Mouse (Mus musculus): ENCODE data around the gene Arhgef12.

Gene Arhgef12

DNA sequence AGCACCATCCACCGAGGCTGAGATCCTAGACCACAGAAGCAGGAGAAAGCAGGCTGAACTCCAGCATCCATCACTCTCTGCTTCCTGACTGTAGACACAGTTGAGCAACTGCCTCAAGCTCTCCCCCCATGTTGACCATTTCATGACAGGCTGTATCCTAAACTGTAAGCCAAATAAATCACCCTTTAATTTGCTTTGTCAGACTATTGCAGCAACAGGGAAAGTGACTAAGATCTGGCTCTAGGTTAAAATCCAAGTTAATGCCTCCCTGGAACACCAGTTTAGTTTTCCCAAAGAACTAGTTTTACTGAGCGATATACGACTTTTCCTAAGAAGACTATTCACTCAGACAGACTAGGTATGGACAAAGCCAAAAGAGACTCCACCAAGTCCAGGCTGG is 28.3 kb downstream of the Arhgef12 start:
- DNase-seq (ENCODE audit: low read depth, low spot score): no peak

- DNase-seq (ENCODE audit: low read depth, low spot score): no peak
Observed at GRCm38 (mm10) chr9:43076163-43076562, 30.9 kb downstream of the Arhgef12 start.

DNA sequence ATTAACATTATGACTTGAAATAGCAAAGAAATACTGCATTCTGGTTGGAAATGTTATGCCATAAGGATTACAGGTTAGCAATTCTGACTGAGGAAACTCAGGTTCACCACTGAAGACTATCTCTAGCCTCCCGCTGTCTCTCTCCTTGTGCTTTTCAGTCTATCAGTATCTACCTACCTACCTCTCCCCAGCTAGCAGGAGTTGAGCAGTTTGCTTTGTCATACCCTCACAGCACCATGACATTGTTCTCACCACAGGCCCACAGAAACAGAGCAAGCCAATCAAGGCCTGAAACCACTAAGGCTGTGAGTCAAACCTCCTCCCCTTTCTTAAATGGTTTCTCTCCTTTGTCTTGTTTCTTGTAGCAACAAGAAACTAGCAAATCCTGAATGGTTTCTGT is 32.4 kb downstream of the Arhgef12 start:
- DNase-seq (ENCODE audit: low read depth, low spot score): no peak

GRCm38 (mm10) chr9:43071741-43072140 is 35.3 kb downstream of the Arhgef12 start:
- no peak for DNase-seq (ENCODE audit: low read depth, low spot score)

DNA sequence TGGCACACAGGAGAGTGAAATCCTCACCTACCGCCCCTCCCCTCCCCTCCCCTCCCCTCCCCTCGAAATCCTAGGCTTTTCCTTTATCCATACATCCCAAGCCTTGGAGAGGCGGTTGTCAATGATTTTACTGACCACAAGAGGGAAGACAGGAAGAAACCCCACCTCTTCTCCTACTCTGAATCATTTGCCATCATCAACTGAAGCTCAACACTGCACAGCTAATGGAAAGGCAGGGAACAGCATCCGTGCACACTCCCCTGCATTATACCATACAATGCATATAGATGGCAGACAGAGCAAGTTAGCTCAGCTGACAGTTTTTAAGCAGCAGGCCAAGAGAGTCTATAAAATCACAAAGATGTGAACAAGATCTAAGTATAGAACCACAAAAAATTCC is 35.9 kb downstream of the Arhgef12 start:
- peak; percentile 23 for DNase-seq (ENCODE audit: low read depth, low spot score)

DNA sequence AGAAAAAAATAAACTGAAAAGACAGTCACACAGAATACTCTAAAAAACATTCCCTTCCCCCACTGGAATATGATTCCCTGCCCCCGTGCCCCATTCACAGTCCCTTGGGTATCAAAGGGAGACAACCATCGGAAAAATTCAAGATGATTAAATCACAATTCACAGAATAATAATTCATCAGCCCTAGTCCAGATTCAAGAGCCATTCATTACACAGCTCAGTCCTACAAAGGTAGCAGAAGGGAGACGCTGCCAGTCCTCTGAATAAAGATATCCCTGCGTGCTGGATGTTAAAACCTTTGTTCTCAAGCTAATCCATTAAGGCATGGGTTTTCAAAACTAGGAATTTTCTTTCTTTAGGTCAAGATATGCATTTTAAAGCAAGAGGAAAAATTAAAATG is 36.5 kb downstream of the Arhgef12 start:
- no peak for DNase-seq (ENCODE audit: low read depth, low spot score)

GRCm38 (mm10) chr9:43070153-43070552 is 36.9 kb downstream of the Arhgef12 start:
- no peak for DNase-seq (ENCODE audit: low read depth, low spot score)

DNA sequence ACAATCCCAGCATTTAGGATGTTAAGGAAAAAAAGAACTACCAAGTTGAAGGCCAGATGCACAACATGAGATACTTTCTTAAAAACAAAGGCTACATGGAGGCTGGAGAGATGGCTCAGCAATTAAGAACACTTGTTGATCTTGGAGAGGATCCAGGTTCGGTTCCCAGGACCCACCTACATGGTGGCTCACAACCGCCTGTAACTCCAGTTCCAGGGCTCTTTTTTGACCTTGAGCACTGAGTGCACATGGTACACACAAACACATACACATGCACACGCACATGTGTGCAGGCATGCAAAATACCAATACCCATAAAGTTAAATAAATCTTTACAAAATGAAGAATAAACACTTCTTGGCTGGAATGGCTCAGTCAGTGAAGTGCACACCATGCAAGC is 39.1 kb downstream of the Arhgef12 start:
- no peak for DNase-seq (ENCODE audit: low read depth, low spot score)

DNA sequence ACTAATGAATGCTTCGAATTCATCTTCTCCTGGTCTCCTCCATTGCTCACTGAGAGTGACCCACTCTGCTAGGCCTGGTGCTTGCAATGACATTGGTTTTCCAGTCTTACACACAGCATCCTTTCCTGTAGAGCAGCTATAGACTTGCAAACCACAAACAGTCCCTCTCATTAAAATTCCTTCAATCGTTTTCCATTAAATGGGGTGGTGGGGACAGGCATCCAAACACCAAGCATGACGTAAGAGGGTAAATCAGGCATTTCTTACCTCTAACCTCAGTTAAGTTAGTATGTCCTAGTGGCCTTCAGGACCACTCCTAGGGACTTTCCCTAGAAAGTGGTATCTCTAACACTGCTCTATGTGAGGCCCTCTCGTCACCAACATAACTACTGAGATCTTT is 41.8 kb downstream of the Arhgef12 start:
- DNase-seq (ENCODE audit: low read depth, low spot score): no peak

GRCm38 (mm10) chr9:43061545-43061944 is 45.5 kb downstream of the Arhgef12 start:
- DNase-seq (ENCODE audit: low read depth, low spot score): no peak

- no peak for DNase-seq (ENCODE audit: low read depth, low spot score)
Observed at GRCm38 (mm10) chr9:43050391-43050790, 56.6 kb downstream of the Arhgef12 start.

- DNase-seq (ENCODE audit: low read depth, low spot score): no peak
Observed at GRCm38 (mm10) chr9:43044481-43044880, 62.6 kb downstream of the Arhgef12 start.

GRCm38 (mm10) chr9:43038466-43038865 is 68.6 kb downstream of the Arhgef12 start:
- DNase-seq (ENCODE audit: low read depth, low spot score): no peak

DNA sequence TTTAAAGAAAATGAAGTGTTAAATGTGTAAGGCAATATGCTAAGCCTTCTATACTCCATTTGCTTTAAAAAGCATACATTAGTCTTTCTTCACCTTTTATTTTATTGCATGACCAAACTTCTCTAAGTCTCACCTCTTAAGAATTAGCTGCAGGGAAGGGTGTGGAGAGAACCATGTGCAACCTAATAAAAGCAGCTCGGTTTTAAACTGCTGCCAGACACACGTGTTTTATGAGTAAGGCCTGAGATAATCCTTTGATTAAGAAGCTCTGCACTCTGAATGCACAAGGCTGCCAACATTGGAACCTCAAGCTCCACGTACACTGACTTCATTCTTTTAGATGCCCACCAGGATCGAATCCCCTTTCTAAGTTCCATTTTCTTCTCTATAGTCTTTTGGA is 71.8 kb downstream of the Arhgef12 start:
- DNase-seq (ENCODE audit: low read depth, low spot score): no peak

- no peak for DNase-seq (ENCODE audit: low read depth, low spot score)
Observed at GRCm38 (mm10) chr9:43034273-43034672, 72.8 kb downstream of the Arhgef12 start.

GRCm38 (mm10) chr9:43027757-43028156 is 79.3 kb downstream of the Arhgef12 start:
- DNase-seq (ENCODE audit: low read depth, low spot score): no peak

DNA sequence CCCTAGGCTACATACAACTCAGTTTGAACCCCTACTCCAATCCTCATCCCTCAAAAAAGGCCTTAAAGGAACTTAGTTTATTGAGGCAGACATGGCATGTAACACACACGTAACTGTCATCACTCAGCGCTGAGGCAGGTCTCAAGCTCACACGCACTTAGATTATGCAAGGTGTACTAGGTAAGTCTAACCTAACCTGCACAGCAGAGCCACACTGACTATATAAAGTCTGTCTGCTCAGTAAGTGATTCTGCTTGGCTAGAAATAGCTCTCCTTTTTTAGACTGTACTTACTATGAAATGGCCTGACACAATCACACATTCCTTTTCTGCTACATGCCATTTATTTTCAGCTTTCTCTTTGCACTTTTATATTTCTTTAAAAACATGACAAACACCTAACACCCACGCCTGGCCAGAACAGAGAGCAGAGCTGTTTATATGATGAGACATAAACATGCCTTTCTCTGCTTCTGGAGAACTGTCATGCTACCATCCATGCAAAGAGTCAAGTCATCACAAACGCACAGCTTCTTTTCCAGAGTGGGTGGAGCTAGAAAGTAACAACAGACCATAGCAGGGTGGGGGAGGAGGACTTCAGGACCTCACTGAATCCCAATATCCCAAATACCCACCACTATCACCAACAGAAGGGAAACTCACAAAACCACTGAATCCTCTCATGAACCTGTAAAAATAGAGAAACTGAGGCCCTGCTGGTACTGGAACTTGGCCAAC is 85.4 kb downstream of the Arhgef12 start:
- no peak for DNase-seq (ENCODE audit: low read depth, low spot score)

DNA sequence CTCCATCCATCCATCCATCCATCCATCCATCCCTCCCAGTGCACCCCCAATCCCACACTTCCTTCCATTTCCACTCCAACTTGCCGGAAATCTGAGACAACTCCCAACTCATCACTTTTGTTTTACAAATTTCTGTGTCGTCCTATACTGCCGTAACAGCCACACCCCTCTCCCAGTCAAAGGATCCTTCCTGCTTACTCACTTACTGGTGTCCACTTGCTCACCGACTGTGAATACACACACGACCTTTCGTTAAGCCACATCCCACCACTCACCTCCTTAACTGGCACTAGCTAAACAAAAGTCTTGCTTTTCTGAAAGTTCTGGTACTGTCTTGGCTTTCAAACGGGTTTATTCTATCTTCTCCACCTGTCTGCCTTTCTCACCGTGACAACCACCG is 87.4 kb downstream of the Arhgef12 start:
- DNase-seq (ENCODE audit: low read depth, low spot score): peak; percentile 78

DNA sequence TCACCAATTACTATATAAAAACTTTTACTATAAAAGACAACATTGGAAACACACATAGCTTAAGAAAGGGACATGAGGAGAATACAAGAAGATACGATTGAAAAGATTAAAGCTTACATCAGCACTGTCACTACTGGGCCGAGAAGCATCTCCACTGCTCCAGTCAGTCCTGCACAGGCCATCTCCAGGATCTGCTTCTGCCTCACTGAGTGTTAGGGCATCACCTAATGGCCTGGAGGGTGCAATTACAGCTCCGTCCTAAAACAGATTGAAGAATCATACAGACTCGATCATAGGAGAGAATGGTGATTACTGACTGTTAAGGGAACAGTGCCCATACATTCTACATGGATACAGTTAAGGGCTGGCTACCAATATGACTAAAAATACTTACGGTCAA is 91.3 kb downstream of the Arhgef12 start:
- DNase-seq (ENCODE audit: low read depth, low spot score): peak; percentile 69

GRCm38 (mm10) chr9:43015366-43015765 is 91.7 kb downstream of the Arhgef12 start:
- no peak for DNase-seq (ENCODE audit: low read depth, low spot score)

GRCm38 (mm10) chr9:43014886-43015285 is 92.2 kb downstream of the Arhgef12 start:
- DNase-seq (ENCODE audit: low read depth, low spot score): no peak

DNA sequence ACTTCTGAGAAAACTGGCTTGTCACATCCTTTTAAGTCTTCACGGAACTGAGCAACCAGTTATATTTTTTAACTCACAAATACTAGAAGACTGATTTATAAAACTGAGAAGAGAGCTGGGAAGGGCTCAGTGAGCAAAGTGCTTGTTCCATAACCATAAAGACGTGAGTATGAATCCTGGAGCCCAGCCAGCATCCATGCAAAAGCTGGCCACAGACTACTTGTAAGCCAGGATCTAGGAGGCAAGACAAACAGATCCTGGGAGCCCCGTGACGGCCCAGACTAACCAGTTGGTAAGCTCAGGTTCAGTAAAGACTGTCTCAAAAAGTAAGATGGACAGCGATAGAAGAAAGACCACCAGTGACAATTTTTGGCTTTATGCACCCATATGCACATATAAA is 94.5 kb downstream of the Arhgef12 start:
- no peak for DNase-seq (ENCODE audit: low read depth, low spot score)

DNA sequence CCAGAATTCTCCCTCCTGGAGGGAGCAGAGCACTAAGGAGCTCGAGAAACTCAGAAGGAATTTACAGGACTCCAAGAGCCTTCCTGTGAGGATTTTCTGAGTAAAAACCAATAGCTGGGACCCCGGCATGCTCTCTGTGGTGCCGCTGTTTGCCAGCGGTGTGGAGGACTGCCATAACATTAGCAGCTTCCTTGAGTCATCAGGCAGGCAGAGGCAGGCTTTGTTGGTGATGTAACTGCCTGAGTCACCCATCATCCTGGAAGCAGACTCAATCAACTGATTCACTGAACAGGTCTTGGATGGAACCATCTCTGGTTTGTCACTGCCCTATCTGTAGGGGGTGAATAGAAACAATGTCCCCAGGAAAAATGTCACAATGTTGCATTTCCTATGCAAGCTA is 96.0 kb downstream of the Arhgef12 start:
- DNase-seq (ENCODE audit: low read depth, low spot score): no peak

GRCm38 (mm10) chr9:43003881-43004280 is 103.2 kb downstream of the Arhgef12 start:
- DNase-seq (ENCODE audit: low read depth, low spot score): no peak
